Mouse (Mus musculus): ENCODE data around the gene Ambp.

The Ambp gene

GRCm38 (mm10) chr4:63118639-63119437 lies 35.8 kb downstream of the Ambp start:
- peak; percentile 95 for ATAC-seq (ENCODE audit: low TSS enrichment)

GRCm38 (mm10) chr4:63105651-63106050 lies 48.9 kb downstream of the Ambp start:
- no peak for ATAC-seq (ENCODE audit: low TSS enrichment)

GRCm38 (mm10) chr4:63102025-63102424 lies 52.6 kb downstream of the Ambp start:
- no peak for ATAC-seq (ENCODE audit: low TSS enrichment)

GRCm38 (mm10) chr4:63100478-63100877 lies 54.1 kb downstream of the Ambp start:
- no peak for ATAC-seq (ENCODE audit: low TSS enrichment)

- peak; percentile 62; the same call in 1 of the 2 replicates for ATAC-seq (ENCODE audit: low TSS enrichment)
Observed at GRCm38 (mm10) chr4:63097603-63098002, 57.0 kb downstream of the Ambp start.
